Mouse (Mus musculus) liver, adult 2 months (tissue): ENCODE results near the gene Ccn1. TPM values are rescaled to one million over a fixed set of nuclear protein-coding genes. Genes with fewer than 3 reads are reported as not detected.

Experiments used
- DNase-seq: peaks from one replicate; pipeline ENCODE4 v3.0.0-alpha.2; 2011; ENCODE audit warnings: low read depth, low spot score; ENCODE audit errors: extremely low read depth
- H3K27ac ChIP-seq: fragments of 200-500 bp; replicated peaks from 2 replicates; pipeline ENCODE4 v1.5.1; 2012; ENCODE audit warnings: low read depth, mild to moderate bottlenecking, control low read depth, inconsistent platforms, low read length; ENCODE audit not compliant: insufficient read depth
- H3K27me3 ChIP-seq: fragments of 200-500 bp; 2 replicates; pipeline ENCODE4 v1.6.1; 2012; ENCODE audit warnings: mild to moderate bottlenecking, moderate library complexity, low read length, inconsistent platforms; ENCODE audit not compliant: control insufficient read depth, insufficient read depth
- H3K36me3 ChIP-seq: fragments of 200-500 bp; 2 replicates; pipeline ENCODE4 v1.6.1; 2012; ENCODE audit warnings: low read length, inconsistent platforms; ENCODE audit not compliant: control insufficient read depth, insufficient read depth
- H3K4me1 ChIP-seq: fragments of 200-500 bp; 2 replicates; pipeline ENCODE4 v1.6.1; 2011; ENCODE audit warnings: low read length; ENCODE audit not compliant: control insufficient read depth, insufficient read depth
- H3K4me3 ChIP-seq: fragments of 200-500 bp; 2 replicates; pipeline ENCODE4 v1.5.1; 2011; ENCODE audit warnings: low read depth, mild to moderate bottlenecking, control low read depth, low read length, moderate library complexity; ENCODE audit not compliant: insufficient read depth
- H3K79me2 ChIP-seq: fragments of 200-500 bp; 2 replicates; pipeline ENCODE4 v1.6.1; 2012; ENCODE audit warnings: inconsistent platforms, mild to moderate bottlenecking, low read length, moderate library complexity; ENCODE audit not compliant: control insufficient read depth, insufficient read depth
- H3K9ac ChIP-seq: fragments of 200-500 bp; 2 replicates; pipeline ENCODE4 v1.6.1; 2012; ENCODE audit warnings: low read depth, mild to moderate bottlenecking, control low read depth, inconsistent platforms, low read length
- CTCF ChIP-seq: fragments of 200-500 bp; IDR thresholded peaks from 2 replicates; pipeline ENCODE4 v1.5.1; 2011; ENCODE audit warnings: low read depth, low read length, control low read depth
- POLR2A ChIP-seq: fragments of 200-500 bp; IDR thresholded peaks from 2 replicates; pipeline ENCODE4 v1.6.1; 2011; ENCODE audit warnings: low read length, control low read depth; ENCODE audit not compliant: insufficient read depth; ENCODE audit errors: extremely low read depth
- WGBS: fragments of 180-500 bp; shearing (Covaris S2); methylation state at CpG from one replicate; pipeline ENCODE4 v1.1.7; 2018; 5-methylcytosine and 5-hydroxymethylcytosine counted together
- polyA plus RNA-seq: library from polyadenylated mRNA; depleted of rRNA; stranded (reverse); fragments of >200 nt; gene quantifications from 2 replicates; pipeline ENCODE4 v1.2.3, GENCODE M21; 2012
- total RNA-seq: library from RNA; depleted of rRNA; stranded (reverse); fragments of >200 nt; gene quantifications from 2 replicates; pipeline ENCODE4 v1.2.3, GENCODE M21; 2014

Gene Ccn1
- total and polyA plus RNA-seq, 2 experiments = 4.5 to 6.0 TPM

GRCm38 (mm10) chr3:145648097-145648931, 1.5 kb downstream of the Ccn1 start:
- no peak overlapping the region for H3K27ac ChIP-seq
- no peaks in the 10 kb centered on the region for H3K79me2 ChIP-seq
- H3K4me3 ChIP-seq = no peak overlapping the region
- H3K27me3 ChIP-seq = no peaks in the 10 kb centered on the region
- H3K36me3 ChIP-seq = peaks cover 3% of the 10 kb centered on the region; the same call in 1 of the 2 replicates
- peaks cover 4% of the 10 kb centered on the region; the same call in 1 of the 2 replicates for H3K4me1 ChIP-seq
- DNase-seq = no peak
- WGBS = 65% methylated on average over 26 of the region's 26 CpGs
- TF ChIP-seq CTCF = peak; percentile 14; the same call in 1 of the 2 replicates
- no peak for TF ChIP-seq POLR2A
- peak overlapping the region; percentile 12; the same call in 1 of the 2 replicates for H3K9ac ChIP-seq

GRCm38 (mm10) chr3:145647416-145647815, 2.4 kb downstream of the Ccn1 start:
- H3K4me3 ChIP-seq = no peak overlapping the region
- TF ChIP-seq CTCF (no peak), POLR2A (no peak)
- 95% methylated on average over 18 of the region's 18 CpGs for WGBS
- H3K4me1 ChIP-seq = 0 out of 2 replicates have a peak, but pooled peaks cover 4% of the 10 kb centered on the region
- no peak for DNase-seq
- H3K36me3 ChIP-seq = peaks cover 3% of the 10 kb centered on the region; the same call in 1 of the 2 replicates
- no peak overlapping the region for H3K27ac ChIP-seq
- H3K27me3 ChIP-seq = no peaks in the 10 kb centered on the region
- no peaks in the 10 kb centered on the region for H3K79me2 ChIP-seq
- no peak overlapping the region for H3K9ac ChIP-seq

- Histone ChIP-seq H3K9ac (no peak overlapping the region), H3K36me3 (peaks cover 3% of the 10 kb centered on the region; the same call in 1 of the 2 replicates), H3K27ac (no peak overlapping the region), H3K4me1 (0 out of 2 replicates have a peak, but pooled peaks cover 4% of the 10 kb centered on the region), H3K27me3 (no peaks in the 10 kb centered on the region), H3K79me2 (no peaks in the 10 kb centered on the region), H3K4me3 (no peak overlapping the region)
- DNase-seq = no peak
- no peak for TF ChIP-seq POLR2A
- TF ChIP-seq CTCF = no peak
- WGBS = 92% methylated on average over 2 of the region's 2 CpGs
Observed at GRCm38 (mm10) chr3:145646666-145647065, 3.1 kb downstream of the Ccn1 start.

- Histone ChIP-seq H3K27ac (no peak overlapping the region), H3K9ac (no peak overlapping the region), H3K79me2 (no peaks in the 10 kb centered on the region), H3K4me3 (no peak overlapping the region), H3K27me3 (no peaks in the 10 kb centered on the region), H3K4me1 (0 out of 2 replicates have a peak, but pooled peaks cover 4% of the 10 kb centered on the region), H3K36me3 (peaks cover 3% of the 10 kb centered on the region; the same call in 1 of the 2 replicates)
- WGBS = 81% methylated on average over 3 of the region's 3 CpGs
- TF ChIP-seq CTCF = no peak
- no peak for TF ChIP-seq POLR2A
- no peak for DNase-seq
Observed at GRCm38 (mm10) chr3:145646009-145646408, 3.8 kb downstream of the Ccn1 start.

- Histone ChIP-seq H3K27me3 (no peaks in the 10 kb centered on the region), H3K79me2 (no peaks in the 10 kb centered on the region), H3K4me1 (no peaks in the 10 kb centered on the region), H3K36me3 (peaks cover 3% of the 10 kb centered on the region; the same call in 1 of the 2 replicates), H3K27ac (no peak overlapping the region), H3K9ac (no peak overlapping the region), H3K4me3 (no peak overlapping the region)
- 93% methylated on average over 6 of the region's 6 CpGs for WGBS
- TF ChIP-seq POLR2A (no peak), CTCF (no peak)
- no peak for DNase-seq
Observed at GRCm38 (mm10) chr3:145645463-145645862, 4.3 kb downstream of the Ccn1 start.

- Histone ChIP-seq H3K36me3 (peaks cover 3% of the 10 kb centered on the region; the same call in 1 of the 2 replicates), H3K4me3 (no peak overlapping the region), H3K79me2 (no peaks in the 10 kb centered on the region), H3K27ac (no peak overlapping the region), H3K4me1 (no peaks in the 10 kb centered on the region), H3K27me3 (no peaks in the 10 kb centered on the region), H3K9ac (no peak overlapping the region)
- no peak for TF ChIP-seq CTCF
- no peak for TF ChIP-seq POLR2A
- peak; percentile 81 for DNase-seq
- WGBS = 64% methylated on average over 11 of the region's 11 CpGs
Observed at GRCm38 (mm10) chr3:145642861-145643260, 6.9 kb downstream of the Ccn1 start.
